Mouse (Mus musculus) G1E-ER4 (cell line): ENCODE measurements around the gene Exosc6. TPM values are rescaled to one million over a fixed set of nuclear protein-coding genes. Genes with fewer than 3 reads are reported as not detected.

Source experiments
- GATA1 ChIP-seq: IDR thresholded peaks from one replicate; pipeline ENCODE4 v1.8.0; 2012; ENCODE audit warnings: low read length, inconsistent platforms
- polyA plus RNA-seq: library from polyadenylated mRNA; stranded (reverse); fragments of >175 nt; gene quantifications from 2 replicates; pipeline ENCODE4 v1.2.3, GENCODE M21; 2012

Exosc6 gene
- polyA plus RNA-seq, result 88.9 and 152 TPM in 2 replicates

DNA sequence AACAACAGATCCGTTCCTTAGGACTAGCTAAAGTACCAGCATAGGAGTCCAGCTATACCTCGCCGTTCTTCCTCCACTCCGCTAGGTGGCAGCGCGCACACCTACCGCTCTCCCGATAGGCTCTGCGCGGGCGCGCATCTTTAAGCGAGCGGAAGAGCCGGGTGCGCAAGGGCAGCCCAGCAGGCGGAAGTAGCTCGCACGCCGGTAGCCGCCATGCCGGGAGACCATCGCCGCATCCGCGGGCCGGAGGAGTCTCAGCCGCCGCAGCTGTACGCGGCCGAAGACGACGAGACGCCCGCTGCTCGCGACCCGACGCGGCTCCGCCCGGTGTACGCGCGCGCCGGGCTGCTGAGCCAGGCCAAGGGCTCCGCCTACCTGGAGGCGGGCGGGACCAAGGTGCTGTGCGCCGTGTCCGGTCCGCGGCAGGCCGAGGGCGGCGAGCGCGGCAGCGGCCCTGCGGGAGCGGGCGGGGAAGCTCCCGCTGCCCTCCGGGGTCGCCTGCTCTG is at the start of gene Exosc6:
Gene Exosc6 (plus strand): TSS at position 182 of the 506 bp plus-strand sequence.
- TF ChIP-seq GATA1, result no peak

DNA sequence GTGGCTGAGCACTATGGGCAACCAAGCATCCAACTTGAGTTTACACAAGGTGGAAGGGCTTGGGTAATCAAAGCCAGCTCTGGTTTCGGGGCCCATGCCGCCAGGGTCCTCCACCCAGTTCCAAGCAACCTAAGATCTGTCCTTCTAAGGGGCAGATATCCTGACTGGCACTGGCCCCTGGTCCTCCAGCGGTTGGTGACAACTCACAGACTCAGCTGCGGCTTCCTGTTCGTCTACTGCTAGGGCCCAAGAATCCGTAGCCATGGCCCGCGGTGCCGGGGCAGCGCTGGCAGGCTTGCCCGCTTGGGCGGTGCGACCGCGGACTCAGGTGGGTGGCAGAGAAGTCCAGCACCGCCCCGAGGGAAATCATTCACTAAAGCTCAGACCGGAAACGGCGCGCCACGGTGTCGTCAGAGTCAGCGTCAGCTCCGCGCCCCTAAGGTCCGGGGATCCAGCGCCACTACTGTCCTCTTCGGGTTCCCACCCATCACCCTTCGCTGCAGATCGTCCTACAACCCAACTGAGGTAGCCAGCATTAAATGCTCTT is 28.7 kb upstream of the Exosc6 start:
- no peak for TF ChIP-seq GATA1

DNA sequence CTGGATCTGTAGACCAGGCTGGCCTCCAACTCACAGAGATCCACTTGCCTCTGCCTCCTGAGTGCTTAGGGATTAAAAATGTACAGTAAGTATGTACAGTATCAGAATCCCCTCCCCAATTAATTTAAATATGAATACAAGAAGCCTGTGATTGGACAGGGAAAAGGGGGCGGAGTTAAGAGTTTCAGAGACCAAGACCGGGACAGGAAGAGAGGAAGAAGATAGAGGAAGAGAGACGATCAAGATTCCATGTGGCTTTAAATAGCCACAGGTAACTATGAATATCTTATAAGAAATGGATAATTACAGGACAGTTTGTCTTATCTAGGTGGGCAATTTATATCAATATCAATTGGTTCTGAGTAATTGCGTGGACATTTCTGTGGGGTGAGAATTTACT is 26.6 kb upstream of the Exosc6 start:
- TF ChIP-seq GATA1, result no peak

DNA sequence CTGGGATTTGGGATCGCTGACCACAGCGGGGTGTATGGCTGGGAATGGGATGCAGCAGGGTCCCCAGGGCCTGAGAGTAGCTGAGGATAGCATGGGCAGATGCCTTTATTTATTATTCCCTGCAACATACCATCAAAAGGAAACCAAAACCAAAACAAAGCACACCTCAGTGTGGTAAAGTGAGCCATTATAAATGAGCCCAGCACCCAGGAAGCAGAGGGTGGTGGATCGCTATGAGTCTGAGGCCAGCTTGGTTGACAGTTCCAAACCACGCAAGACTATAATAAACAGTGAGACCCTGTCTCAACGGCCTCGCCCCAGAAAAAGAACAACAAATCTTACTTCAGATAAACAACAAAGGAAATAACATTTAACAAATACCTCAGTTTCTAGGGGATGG is 26.1 kb upstream of the Exosc6 start:
- TF ChIP-seq GATA1, result no peak

DNA sequence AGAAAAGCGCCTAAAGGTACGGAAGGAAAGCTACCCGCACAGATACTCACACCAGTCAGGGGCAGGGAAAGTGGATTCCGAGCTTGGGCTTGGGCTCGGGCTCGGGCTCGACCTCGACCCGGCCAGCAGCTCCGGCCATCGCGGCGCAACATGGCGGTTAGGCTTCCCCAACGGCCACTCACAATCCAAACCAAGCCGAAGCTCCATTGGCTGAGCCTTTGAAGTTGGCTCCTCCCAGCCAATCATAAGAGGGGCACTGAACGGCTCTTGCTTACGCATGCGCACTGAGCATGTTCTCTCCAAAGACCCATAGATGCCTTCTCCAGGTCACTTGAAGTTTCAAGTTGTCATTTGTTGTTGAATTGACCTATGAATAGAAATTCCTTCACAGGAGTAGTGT is 24.6 kb upstream of the Exosc6 start, which contains the start of gene Ddx19b:
Gene Ddx19b (minus strand): TSS at position 180 of the 400 bp plus-strand sequence.
- TF ChIP-seq GATA1, result no peak

DNA sequence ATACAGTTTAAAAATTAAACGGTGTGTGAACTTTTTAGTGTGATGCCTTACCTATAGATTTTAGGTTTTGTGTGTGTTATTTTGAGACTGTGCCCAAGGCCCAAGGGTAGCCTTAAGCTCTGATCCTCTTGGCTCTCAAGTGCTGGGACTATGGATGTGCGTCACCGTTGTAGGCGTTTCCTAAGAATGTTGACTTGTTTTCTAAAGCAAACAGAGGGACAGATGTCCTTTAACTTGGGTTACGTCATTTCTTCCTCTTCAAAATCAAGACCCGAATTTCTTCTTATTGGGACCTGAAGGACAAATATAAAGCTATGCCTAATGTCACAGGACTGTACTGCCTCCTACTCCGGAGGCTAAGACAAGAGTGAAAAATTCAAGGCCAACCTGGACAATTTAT is 23.2 kb upstream of the Exosc6 start, which contains the start of gene Aars:
Gene Aars (plus strand): TSS at position 229 of the 400 bp plus-strand sequence.
- no peak for TF ChIP-seq GATA1

DNA sequence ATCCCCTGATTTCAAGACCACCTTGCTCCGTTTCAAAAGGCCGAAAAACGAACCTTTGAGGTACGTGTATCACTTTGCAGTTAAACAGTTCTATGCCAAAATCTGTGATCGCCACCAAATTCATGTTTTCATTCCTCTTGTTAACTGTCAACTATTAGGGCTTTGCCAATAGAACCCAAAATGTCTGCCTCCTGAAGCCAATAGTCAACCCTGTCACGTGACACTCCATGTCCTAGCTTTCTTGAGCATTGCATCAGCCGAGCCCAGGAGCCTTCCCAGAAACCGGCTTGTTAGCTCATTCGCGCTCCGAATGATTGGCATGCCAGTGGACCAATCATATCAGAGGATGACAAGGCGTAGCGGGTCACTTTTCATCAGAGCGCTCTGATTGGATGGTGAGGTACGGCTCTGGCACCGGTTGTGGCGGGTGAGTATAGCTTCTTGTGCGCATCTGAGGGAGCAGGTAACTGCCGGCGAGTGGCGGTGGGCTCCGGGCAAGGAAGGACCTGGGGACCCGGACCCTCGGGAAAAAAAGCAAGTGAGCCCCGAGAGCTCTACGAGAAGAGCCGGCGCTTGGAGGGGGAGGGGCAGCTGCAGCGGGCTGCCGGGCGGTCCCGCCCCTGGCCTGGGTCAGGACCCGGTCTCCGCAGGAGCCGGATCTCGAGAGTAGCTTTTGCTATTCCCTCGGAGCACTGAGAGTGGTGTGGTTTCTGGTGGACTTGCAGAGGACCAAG is 22.5 kb upstream of the Exosc6 start:
- TF ChIP-seq GATA1, result no peak

DNA sequence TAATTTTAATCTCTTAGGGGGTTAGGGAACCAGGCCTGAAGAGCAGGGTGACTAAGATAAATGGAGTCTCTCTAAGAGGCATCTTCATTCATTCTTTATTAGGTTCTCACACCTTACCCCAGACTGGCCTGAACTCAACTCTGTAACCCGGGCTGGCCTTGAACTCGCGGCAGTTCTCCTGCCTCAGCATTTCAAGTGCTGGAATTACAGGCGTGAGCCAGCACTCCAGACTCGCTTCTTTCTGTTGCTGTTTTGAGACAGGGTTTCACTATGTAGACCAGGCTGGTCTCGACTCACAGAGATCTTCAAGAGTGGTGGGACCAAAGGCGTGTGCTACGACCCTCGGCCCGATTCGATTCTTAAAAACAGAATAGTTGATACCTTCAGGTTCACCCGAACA is 21.9 kb upstream of the Exosc6 start:
- no peak for TF ChIP-seq GATA1

DNA sequence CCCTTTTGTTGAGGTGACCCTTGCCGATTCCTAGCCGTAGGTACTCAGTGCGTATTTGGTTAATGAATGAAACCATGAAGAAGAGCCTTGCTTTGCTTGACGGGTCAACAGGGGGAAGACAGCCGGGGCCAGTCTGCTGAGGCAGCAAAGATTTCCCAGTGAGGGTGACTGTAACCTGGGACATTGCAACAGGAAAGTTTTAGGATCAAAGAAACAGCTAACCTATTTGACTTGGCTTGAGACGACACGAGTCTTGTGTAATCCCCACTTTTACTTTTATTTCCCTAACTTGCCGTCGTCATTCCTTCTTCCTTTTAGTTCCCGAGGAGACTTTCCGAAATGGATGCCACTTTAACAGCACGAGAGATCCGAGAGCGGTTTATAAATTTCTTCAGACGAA is 19.5 kb upstream of the Exosc6 start:
- no peak for TF ChIP-seq GATA1

DNA sequence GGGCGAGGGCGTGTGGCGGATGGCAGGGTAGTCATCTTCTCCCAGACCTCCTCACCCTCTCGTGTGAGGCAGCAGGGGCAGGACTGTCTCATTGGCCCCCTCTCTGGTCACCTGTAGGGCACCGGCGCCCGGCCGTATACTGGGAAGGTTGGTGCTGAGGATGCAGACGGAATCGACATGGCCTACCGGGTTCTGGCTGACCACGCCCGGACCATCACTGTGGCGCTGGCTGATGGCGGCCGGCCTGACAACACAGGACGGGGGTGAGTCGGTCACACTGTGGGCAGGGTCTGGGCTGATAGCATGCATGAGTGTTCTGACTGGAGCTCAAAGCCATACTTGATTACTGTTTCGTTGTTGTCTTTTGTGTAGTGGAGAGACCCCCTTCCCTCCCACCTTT is 13.6 kb upstream of the Exosc6 start:
- TF ChIP-seq GATA1, result no peak

DNA sequence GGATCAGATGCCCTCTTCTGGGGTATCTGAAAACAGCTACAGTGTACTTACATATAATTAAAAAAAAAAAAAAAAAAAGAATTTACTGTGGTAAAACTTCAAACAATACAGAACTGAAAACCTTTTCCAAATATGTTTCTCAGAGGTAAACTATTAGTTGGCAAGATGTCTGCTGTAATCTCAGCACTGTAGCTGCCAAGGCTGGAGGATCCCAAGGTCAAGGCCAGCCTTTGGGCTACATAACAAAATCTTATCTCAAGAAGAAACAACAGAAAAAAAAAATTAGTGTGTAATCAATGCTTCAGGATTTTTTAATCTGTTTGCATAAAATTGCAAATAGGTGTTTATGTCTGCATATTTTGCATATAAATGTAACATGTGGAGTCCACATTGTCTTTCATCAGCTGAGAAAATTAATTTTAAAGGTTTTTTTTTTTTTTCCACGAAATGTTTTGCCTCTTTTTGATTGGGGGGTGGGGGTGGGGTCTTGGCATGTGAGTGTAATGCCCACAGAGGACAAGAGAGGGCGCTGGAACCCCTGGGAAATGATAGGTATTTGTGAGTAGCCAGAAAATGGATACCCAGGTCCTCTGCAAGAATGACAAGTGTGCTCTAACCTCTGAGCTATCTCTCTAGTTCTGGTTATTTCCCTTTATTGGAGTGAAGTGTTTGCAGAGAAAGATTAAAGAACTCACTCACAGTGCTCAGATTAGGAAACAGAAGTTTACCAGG is 12.0 kb upstream of the Exosc6 start:
- no peak for TF ChIP-seq GATA1

DNA sequence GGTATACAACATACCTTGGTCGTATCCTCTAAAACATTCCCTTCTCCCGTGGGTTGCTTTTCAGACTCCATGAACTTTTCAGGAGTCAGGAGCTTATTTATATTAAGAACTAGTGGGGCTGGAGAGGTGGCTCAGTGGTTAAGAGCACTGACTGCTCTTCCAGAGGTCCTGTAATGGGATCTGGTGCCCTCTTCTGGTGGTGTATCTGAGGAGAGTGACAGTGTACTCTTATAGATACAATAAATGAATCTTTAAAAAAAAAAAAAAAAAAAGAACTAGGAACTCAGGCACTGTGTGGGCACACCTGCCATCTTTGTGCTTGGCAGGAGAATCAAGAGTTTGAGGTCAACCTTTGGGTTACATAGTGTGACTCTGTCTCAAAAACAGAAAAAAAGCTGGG is 7.4 kb upstream of the Exosc6 start:
- no peak for TF ChIP-seq GATA1

DNA sequence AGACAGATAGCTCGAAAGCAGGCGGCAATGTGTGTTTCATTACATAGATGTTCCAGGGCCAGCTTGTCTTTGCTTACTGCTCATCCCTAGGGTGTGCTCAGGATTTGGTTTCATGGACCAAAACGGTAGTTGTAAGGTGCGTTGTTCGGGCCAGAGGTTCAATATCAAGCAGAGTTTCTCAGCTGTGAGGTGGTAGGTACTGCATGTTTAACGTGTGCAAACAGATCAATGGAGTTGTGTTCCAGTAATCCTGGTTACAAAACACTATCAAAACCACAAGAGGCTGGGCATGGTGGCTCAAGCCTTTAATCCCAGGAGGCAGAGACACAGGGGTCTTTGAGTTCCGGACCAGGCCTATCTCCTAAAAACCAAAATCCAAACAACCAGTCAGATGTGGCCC is 7.0 kb upstream of the Exosc6 start:
- no peak for TF ChIP-seq GATA1

DNA sequence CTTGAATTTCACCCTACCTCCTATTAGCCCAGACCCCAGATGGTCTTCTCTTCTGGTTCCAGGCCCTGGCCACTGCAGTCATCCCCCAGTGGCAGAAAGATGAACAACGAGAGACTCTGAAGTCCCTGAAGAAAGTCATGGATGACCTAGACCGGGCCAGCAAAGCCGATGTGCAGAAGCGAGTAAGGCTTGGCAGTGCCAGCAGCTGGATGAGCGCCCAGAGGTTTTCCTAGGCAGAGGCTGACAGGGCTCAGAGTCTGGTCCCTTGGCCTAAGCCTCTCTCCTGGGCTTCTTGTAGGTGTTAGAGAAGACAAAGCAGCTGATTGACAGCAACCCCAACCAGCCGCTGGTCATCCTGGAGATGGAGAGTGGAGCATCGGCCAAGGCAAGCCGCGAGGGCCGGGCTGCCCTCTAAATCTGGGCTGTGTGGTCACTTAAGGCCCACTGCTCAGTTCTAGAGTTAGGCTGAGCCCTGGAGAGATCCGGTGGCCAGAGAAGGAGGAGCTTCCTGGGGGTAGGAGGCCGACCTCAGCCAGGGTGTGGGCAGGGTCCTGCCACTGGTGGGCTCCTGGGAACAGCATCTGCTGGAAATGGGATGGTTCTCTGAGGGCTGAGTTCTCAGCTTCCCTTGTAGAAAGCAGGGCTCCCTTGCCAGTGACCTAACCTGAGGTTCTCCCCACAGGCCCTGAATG is 2.2 kb upstream of the Exosc6 start:
- no peak for TF ChIP-seq GATA1

DNA sequence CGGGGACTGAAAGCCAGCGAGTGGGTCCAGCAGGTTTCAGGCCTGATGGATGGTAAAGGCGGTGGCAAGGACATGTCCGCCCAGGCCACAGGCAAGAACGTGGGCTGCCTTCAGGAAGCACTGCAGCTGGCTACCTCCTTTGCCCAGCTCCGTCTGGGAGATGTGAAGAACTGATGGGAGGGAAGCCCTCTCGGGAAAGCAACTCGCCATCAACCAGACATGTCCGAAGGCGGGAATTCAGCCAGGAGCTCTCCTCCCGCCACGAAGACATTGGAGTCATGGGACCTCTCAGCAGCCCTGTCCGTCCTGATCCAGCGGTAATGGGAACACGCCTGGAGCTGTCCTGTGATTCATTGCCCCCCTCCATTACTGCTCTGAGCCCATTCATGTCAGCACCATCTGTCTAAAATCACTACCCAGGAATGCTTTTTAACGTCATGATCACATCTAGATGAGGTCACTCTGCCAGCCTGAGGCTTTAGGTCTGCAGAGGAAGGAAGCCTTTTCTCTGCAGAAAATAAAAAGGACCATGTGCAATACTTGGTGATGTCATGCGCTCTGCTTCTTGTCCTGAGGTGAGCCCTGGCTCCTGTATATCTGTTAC is 1.0 kb upstream of the Exosc6 start:
- TF ChIP-seq GATA1, result no peak

DNA sequence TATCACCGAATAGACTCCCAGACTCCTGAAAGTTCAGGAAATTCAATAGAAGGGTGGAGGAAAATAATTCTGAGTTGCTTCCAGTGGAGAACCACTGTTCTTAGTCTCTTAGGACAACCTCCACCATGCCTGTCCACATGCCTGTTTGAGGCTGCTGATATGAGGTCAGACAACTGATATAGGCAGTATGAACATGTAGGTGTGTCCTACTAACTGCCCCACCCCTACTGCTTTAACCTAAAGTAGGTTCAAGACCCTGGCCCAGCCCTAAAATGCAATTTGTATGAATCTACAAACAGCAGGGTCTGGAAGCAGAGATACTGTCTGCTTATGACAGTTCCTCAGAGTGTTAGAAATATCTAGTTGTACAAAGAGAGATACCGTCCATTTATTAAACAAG is 478 bp upstream of the Exosc6 start:
- no peak for TF ChIP-seq GATA1
